Mouse (Mus musculus): ENCODE measurements around the gene Slc45a2. TPM values are rescaled to one million over a fixed set of nuclear protein-coding genes. Genes with fewer than 3 reads are reported as not detected.

Slc45a2 gene
- not detected in 2 replicates for polyA plus RNA-seq (2015; fragmentation: Nextera tagmentation; extraction: Ambion mirVana)

DNA sequence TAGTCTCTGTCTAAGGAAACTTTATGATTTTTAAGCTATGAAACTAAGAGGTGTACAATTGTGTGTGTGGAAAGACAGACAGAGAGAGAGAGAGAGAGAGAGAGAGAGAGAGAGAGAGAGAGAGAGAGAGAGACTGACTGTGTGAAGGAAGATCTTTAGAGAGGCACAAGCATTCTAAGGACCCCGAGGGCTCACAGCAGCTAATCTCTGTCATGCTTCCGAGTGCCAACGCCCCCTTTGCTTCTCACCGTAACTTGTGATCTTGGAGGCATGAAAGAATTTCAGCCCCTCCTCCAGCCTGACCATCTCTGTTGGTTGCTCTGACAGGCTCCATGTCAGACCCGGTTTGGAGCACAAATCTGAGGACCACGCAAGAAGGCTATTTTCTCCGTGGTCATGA, at the start of gene Slc45a2:
TSS of gene Slc45a2 (plus strand) at position 301 of the 400 bp plus-strand sequence.
- Histone ChIP-seq H3K4me2 (0 out of 2 replicates have a peak within 1 kb of the TSS, but pooled peaks have one; percentile 3), H3K4me1 (no peaks in the 10 kb centered on the region)

DNA sequence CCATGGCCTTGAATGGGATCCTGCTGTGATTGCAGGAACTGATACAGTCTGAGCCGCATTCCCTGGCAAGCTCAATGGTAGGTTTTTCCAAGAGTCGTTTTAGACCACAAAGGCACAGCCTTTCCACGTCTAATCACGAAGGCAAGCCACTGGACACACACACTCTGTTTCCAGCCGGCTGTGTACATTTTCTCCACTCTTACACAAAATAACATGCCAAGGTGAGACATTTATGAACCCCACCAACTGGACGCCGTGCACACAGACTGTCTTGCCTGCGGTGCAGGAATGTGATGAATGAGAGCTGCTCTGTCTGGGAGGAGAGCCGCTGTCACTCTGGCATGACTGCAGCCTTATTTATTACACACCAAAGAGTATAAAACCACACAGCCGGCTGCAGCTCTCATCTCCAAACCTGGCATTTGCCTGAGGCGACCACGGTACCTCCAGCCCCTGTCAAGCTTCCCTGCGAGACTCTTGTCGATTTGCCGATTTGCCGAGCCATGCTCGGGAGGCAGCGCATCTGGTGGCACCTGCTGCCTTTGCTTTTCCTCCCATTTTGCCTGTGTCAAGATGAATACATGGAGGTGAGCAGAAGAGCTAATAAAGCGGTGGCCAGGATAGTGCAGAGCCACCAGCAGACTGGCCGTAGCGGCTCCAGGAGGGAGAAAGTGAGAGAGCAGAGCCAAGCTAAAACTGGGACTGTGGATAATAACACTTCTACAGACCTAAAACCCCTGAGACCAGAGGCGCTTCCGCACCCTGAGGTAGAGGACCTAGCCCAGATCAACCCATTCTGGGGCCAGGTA, 48.4 kb upstream of the Slc45a2 start, which contains the start of gene C1qtnf3:
TSS of gene C1qtnf3 (plus strand) at position 382 of the 809 bp plus-strand sequence.
- ATAC-seq (ENCODE audit: low FRiP score), result peak; percentile 71
- H3K9ac ChIP-seq (replicated peaks), result no peak within 1 kb of the TSS
- H3K9me3 ChIP-seq (replicated peaks), result no peaks in the 10 kb centered on the region
- no peaks in the 10 kb centered on the region for H3K27me3 ChIP-seq (replicated peaks)
- peak within 1 kb of the TSS; percentile 49 for H3K4me2 ChIP-seq
- H3K4me3 ChIP-seq (replicated peaks), result peak within 1 kb of the TSS; percentile 27
- no peaks in the 10 kb centered on the region for H3K36me3 ChIP-seq
- peak within 1 kb of the TSS; percentile 45; the same call in 1 of the 2 replicates for H3K27ac ChIP-seq (replicated peaks)
- H3K4me1 ChIP-seq, result peaks cover 17% of the 10 kb centered on the region
- 37% methylated on average over 23 of the region's 23 CpGs for WGBS

More for the DNA sequence above, at the start of gene Slc45a2:
- WGBS, result 76% methylated on average over 7 of the region's 7 CpGs
- ATAC-seq (ENCODE audit: low FRiP score), result no peak
- Histone ChIP-seq H3K27ac (replicated peaks) (no peak within 1 kb of the TSS), H3K9me3 (replicated peaks) (no peaks in the 10 kb centered on the region), H3K4me3 (replicated peaks) (no peak within 1 kb of the TSS), H3K36me3 (no peaks in the 10 kb centered on the region), H3K27me3 (replicated peaks) (no peaks in the 10 kb centered on the region), H3K9ac (replicated peaks) (no peak within 1 kb of the TSS)

DNA sequence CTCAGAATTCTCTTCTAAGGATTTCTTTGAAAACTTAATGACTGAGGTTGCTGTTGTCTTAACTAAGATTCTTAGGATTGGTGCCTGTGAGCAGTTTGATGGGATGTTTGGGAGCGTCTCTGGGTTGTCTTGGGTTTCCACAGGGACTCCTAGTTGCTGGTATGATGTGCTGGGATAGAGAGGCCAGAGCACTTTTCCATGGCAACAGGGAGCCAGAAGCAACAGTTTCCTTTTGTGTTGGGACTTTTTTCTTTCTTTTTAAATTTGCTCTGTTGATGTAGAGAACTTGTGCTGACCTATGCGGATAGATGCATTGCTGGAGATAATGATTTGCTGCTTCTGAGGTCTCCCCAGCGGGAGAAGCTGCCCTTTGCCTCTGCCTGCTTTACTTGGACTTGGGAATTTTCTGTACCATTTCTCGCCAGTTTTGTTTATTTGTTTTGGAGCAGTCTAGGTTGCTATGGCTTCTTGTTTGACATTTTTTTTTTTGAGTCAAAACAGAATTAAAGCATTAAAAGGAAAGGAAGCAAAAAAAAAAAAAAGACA, 47.7 kb upstream of the Slc45a2 start:
- H3K27me3 ChIP-seq (replicated peaks), result no peaks in the 10 kb centered on the region
- peaks cover 17% of the 10 kb centered on the region for H3K4me1 ChIP-seq
- H3K4me2 ChIP-seq, result peak overlapping the region; percentile 49
- ATAC-seq (ENCODE audit: low FRiP score), result peak; percentile 46; the same call in 1 of the 2 replicates
- peak overlapping the region; percentile 45; the same call in 1 of the 2 replicates for H3K27ac ChIP-seq (replicated peaks)
- no peaks in the 10 kb centered on the region for H3K36me3 ChIP-seq
- WGBS, result 22% methylated on average over 4 of the region's 4 CpGs
- H3K9me3 ChIP-seq (replicated peaks), result no peaks in the 10 kb centered on the region
- no peak overlapping the region for H3K9ac ChIP-seq (replicated peaks)
- peak overlapping the region; percentile 27; the same call in 1 of the 2 replicates for H3K4me3 ChIP-seq (replicated peaks)

DNA sequence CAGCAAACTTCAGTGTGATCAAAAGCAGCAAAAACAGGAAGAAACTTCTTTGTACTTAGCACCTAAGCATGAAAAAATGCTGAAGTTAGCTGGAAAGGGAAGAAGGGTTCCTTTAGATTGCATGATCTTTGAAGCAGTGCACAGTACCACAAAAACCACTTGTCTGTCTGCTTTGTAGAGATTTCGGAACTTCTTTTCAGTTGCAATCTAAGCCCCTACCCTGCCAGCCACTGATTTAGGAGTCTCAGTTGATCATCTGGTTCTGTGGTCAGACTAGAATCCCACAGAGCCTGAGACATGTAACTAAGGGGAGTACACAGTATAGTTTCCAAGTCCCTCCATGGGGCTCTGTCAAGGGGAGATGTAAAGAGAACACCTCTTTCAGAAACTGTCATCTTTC, 47.1 kb upstream of the Slc45a2 start:
- WGBS, result 54% methylated on average over 1 of the region's 1 CpGs
- peak overlapping the region; percentile 58 for H3K27ac ChIP-seq (replicated peaks)
- no peak overlapping the region for H3K9ac ChIP-seq (replicated peaks)
- peaks cover 17% of the 10 kb centered on the region for H3K4me1 ChIP-seq
- H3K4me3 ChIP-seq (replicated peaks), result no peak overlapping the region
- H3K4me2 ChIP-seq, result no peak overlapping the region
- no peaks in the 10 kb centered on the region for H3K27me3 ChIP-seq (replicated peaks)
- H3K9me3 ChIP-seq (replicated peaks), result no peaks in the 10 kb centered on the region
- no peaks in the 10 kb centered on the region for H3K36me3 ChIP-seq
- no peak for ATAC-seq (ENCODE audit: low FRiP score)

DNA sequence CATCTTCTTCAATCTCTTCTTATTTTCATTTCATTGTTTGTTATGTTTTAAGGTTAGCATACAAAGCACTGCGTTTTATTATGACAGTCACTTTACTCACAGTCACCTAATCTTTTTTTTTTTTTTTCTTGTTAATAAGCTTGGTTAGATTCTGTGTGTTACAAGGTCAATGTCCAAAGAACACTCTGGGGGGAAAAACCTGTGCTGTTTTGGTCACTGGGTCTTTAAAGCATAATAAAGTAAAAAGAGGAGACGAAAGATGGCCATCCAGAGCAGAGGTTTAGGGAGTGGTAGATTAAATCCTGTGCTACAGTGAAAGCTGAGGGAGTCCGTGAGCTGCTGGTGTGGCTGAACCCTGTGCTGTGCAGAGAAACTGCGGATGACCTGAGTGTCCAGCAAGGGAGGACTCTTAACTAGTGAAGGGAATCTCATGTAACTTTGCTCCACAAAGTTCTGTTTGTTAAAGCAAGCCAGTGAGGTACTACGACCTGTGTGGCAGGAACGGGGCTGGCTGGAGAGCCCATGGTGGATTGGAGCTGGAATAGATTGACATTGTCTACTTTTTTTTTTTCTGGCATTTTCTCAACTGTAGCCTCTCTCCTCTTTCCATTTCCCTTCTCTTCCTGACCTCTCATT, 46.0 kb upstream of the Slc45a2 start:
- Histone ChIP-seq H3K27me3 (replicated peaks) (no peaks in the 10 kb centered on the region), H3K36me3 (no peaks in the 10 kb centered on the region), H3K4me2 (no peak overlapping the region), H3K4me1 (peaks cover 17% of the 10 kb centered on the region), H3K9me3 (replicated peaks) (no peaks in the 10 kb centered on the region), H3K4me3 (replicated peaks) (no peak overlapping the region), H3K27ac (replicated peaks) (no peak overlapping the region), H3K9ac (replicated peaks) (no peak overlapping the region)
- 85% methylated on average over 6 of the region's 6 CpGs for WGBS
- ATAC-seq (ENCODE audit: low FRiP score), result no peak

DNA sequence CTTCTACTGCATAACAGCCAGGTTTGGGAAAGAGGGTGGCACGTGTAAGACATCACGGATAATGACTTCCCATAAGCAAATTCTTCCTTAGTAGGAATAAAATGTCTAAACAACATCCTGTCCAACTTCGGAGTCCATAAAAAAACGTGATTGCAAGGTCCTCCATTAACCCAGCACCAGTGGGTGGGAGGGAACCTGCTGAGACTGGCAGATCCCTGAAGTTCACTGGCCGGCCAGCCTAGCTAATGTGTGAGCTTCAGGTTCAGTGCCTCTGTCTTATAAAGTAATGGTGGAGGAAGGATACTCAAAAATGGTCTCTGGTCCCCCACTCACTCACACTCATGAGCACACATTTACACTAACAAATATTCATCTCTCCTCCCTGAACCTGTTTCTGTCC, 45.4 kb upstream of the Slc45a2 start:
- peaks cover 17% of the 10 kb centered on the region for H3K4me1 ChIP-seq
- no peak overlapping the region for H3K9ac ChIP-seq (replicated peaks)
- H3K36me3 ChIP-seq, result no peaks in the 10 kb centered on the region
- no peak overlapping the region for H3K27ac ChIP-seq (replicated peaks)
- no peak overlapping the region for H3K4me3 ChIP-seq (replicated peaks)
- H3K27me3 ChIP-seq (replicated peaks), result no peaks in the 10 kb centered on the region
- no peak for ATAC-seq (ENCODE audit: low FRiP score)
- 70% methylated on average over 5 of the region's 5 CpGs for WGBS
- H3K4me2 ChIP-seq, result no peak overlapping the region
- no peaks in the 10 kb centered on the region for H3K9me3 ChIP-seq (replicated peaks)

DNA sequence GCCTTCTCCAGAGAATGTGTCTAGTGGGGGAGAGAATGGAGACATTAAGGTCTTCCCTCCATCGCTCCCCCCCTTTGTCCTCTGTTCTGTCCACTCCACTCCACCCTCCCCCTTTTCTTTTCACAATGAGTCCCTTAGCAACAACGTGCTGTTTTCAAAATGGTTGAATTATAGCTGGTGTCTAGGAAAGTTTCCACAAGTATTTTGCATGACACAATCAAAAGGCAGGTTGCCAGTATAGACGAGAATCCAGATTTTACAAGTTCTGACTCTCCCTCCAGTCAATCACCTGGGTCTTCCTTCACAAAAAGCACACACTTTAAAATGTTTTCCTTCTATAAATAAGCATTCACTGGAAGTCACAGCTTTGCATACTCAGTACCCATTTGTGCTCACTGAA, 43.8 kb upstream of the Slc45a2 start:
- no peak overlapping the region for H3K9ac ChIP-seq (replicated peaks)
- H3K36me3 ChIP-seq, result no peaks in the 10 kb centered on the region
- H3K27me3 ChIP-seq (replicated peaks), result no peaks in the 10 kb centered on the region
- no peak overlapping the region for H3K4me2 ChIP-seq
- H3K9me3 ChIP-seq (replicated peaks), result no peaks in the 10 kb centered on the region
- ATAC-seq (ENCODE audit: low FRiP score), result no peak
- WGBS, result 21% methylated on average over 3 of the region's 3 CpGs
- H3K4me3 ChIP-seq (replicated peaks), result no peak overlapping the region
- no peak overlapping the region for H3K27ac ChIP-seq (replicated peaks)
- peaks cover 16% of the 10 kb centered on the region for H3K4me1 ChIP-seq

DNA sequence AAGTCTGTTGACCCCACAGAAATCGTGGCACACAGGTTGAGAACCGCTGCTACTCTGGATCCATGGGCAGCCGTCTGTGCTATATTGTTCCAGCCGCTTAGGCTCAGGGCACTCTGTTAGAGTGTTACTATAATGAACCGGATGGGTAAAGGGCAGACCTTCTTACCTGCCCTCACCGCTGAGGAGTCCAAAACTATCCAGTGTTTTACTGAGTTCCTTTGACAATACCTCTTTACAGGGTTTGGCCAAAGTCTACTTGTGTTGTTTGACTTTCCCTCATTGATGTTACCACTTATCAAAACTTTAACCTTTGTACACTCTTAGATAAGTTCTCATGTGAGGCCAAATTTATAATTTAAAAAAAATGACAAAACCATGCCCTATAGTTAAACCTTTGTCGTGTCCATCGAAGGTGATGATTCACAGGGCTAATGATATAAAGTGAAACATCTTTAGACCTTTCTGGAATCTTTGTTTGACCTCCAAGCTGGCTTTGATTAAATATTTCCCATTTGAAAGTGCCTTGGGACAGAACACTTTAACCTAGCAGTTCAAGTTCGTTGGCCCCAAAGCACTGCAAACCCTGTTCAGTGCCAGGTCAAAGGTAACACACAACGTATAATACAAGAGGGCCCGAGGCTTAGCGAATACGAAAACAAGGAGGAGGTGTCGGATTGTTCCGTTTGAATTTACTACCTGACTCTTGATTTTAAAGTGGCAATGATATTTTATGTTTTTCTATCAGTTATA, 41.1 kb upstream of the Slc45a2 start:
- 90% methylated on average over 15 of the region's 15 CpGs for WGBS
- Histone ChIP-seq H3K27me3 (replicated peaks) (no peaks in the 10 kb centered on the region), H3K9ac (replicated peaks) (no peak overlapping the region), H3K27ac (replicated peaks) (no peak overlapping the region), H3K36me3 (no peaks in the 10 kb centered on the region), H3K4me1 (no peaks in the 10 kb centered on the region), H3K4me3 (replicated peaks) (no peak overlapping the region), H3K4me2 (no peak overlapping the region), H3K9me3 (replicated peaks) (no peaks in the 10 kb centered on the region)
- no peak for ATAC-seq (ENCODE audit: low FRiP score)

DNA sequence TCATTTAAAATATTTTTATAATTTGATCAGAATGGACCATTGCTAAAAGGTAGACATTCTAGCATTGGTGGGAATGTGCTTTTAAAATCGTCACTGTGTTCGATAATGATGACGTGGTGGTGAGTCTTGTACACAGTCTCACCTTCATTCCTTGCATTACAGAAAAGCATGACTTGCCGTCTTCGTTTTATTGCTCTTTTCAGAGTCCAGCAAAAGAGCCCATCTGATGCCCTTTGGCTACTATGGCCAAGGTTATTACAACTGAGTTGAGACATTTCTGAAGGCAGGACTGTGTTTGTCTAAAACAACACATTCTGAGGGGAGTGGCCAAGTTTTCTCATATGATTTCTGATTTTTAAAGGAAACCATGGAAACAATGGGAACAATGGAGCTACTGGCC, 40.3 kb upstream of the Slc45a2 start:
- Histone ChIP-seq H3K9me3 (replicated peaks) (no peaks in the 10 kb centered on the region), H3K36me3 (no peaks in the 10 kb centered on the region), H3K27me3 (replicated peaks) (no peaks in the 10 kb centered on the region), H3K27ac (replicated peaks) (no peak overlapping the region), H3K4me1 (no peaks in the 10 kb centered on the region), H3K4me3 (replicated peaks) (no peak overlapping the region), H3K4me2 (no peak overlapping the region), H3K9ac (replicated peaks) (no peak overlapping the region)
- ATAC-seq (ENCODE audit: low FRiP score), result no peak
- 89% methylated on average over 5 of the region's 5 CpGs for WGBS

DNA sequence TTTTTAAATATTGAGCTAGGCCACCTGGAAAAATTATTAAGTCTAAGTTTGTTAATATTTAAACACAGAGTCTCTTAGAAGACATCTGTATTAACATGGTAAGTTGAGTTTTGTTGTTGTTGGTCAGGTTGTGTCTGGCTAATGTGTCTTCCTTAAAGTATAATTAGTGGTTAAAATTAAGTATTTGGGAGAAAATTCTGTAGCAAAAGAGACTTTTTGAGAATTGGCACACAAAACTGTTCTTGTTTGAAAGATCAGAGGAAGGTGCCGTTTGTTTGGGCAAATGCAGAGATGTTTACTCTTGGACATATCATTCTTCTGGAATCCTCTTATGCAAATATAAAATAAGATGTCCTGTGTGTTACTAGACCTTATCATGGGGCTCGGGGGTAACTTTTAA, 37.9 kb upstream of the Slc45a2 start:
- no peaks in the 10 kb centered on the region for H3K9me3 ChIP-seq (replicated peaks)
- WGBS, result 87% methylated on average over 2 of the region's 2 CpGs
- no peaks in the 10 kb centered on the region for H3K36me3 ChIP-seq
- no peak overlapping the region for H3K4me3 ChIP-seq (replicated peaks)
- no peaks in the 10 kb centered on the region for H3K4me1 ChIP-seq
- no peak for ATAC-seq (ENCODE audit: low FRiP score)
- no peak overlapping the region for H3K9ac ChIP-seq (replicated peaks)
- H3K27me3 ChIP-seq (replicated peaks), result no peaks in the 10 kb centered on the region
- no peak overlapping the region for H3K4me2 ChIP-seq
- H3K27ac ChIP-seq (replicated peaks), result no peak overlapping the region

DNA sequence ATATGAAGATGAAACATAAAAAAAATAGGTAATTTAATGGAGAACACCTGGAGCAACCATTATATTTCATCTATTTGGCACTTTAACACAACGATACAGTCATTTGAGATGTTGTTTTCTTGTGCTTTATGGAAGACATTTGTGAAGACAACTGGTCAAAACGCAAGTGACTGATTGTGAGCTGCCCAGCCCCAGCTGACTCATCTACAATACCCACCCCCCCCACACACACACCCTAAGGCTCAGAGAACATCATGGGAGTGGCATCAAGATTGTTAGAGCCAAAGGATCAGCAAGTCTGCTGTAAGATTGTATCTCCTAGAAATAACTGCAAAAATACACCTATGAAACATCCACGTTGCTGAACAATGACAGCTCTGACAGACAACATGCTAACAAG, 31.1 kb upstream of the Slc45a2 start:
- no peaks in the 10 kb centered on the region for H3K4me1 ChIP-seq
- no peaks in the 10 kb centered on the region for H3K36me3 ChIP-seq
- 86% methylated on average over 3 of the region's 3 CpGs for WGBS
- no peak overlapping the region for H3K4me2 ChIP-seq
- H3K4me3 ChIP-seq (replicated peaks), result no peak overlapping the region
- H3K27me3 ChIP-seq (replicated peaks), result no peaks in the 10 kb centered on the region
- H3K9ac ChIP-seq (replicated peaks), result no peak overlapping the region
- no peak overlapping the region for H3K27ac ChIP-seq (replicated peaks)
- H3K9me3 ChIP-seq (replicated peaks), result no peaks in the 10 kb centered on the region
- ATAC-seq (ENCODE audit: low FRiP score), result no peak
